Mouse (Mus musculus) forebrain, embryonic 11.5 days (tissue): ENCODE measurements at regions not wholly inside any gene's neighbourhood (a gene's known extent, or its start where the extent isn't known, plus 50 kb on each side); places are given as distances from the start of the nearest gene placed in this dataset.

ENCODE experiments used
- ATAC-seq: fragments of 200-750 bp; cut with Nextera tagmentation; replicated peaks from 2 replicates; pipeline ENCODE4 v1.8.0; 2017; ENCODE audit warnings: moderate TSS enrichment; ENCODE audit not compliant: low FRiP score
- DNase-seq: peaks from one replicate; pipeline ENCODE4 v3.0.0-alpha.2; 2017; ENCODE audit warnings: low spot score
- H3K27ac ChIP-seq: fragments of 300-500 bp; sonication (generic); 2 replicates; pipeline ENCODE4 v1.5.1; 2014; ENCODE audit warnings: low read depth, low read length
- H3K27me3 ChIP-seq: fragments of 300-500 bp; sonication (generic); 2 replicates; pipeline ENCODE4 v1.6.1; 2014; ENCODE audit warnings: mild to moderate bottlenecking, low read length, mixed read lengths; ENCODE audit not compliant: control insufficient read depth, insufficient read depth
- H3K36me3 ChIP-seq: fragments of 300-500 bp; sonication (generic); 2 replicates; pipeline ENCODE4 v1.6.1; 2014; ENCODE audit warnings: mild to moderate bottlenecking, low read length, moderate library complexity, mixed read lengths; ENCODE audit not compliant: control insufficient read depth, insufficient read depth
- H3K4me1 ChIP-seq: fragments of 300-500 bp; sonication (generic); replicated peaks from 2 replicates; pipeline ENCODE4 v1.6.1; 2014; ENCODE audit warnings: low read length, mixed read lengths; ENCODE audit not compliant: control insufficient read depth, insufficient read depth
- H3K4me2 ChIP-seq: fragments of 300-500 bp; sonication (generic); 2 replicates; pipeline ENCODE4 v1.6.1; 2014; ENCODE audit warnings: low read depth, mild to moderate bottlenecking, low read length, moderate library complexity, mixed read lengths; ENCODE audit not compliant: severe bottlenecking
- H3K4me3 ChIP-seq: fragments of 300-500 bp; sonication (generic); 2 replicates; pipeline ENCODE4 v1.5.1; 2014; ENCODE audit warnings: low read depth, low read length
- H3K9ac ChIP-seq: fragments of 300-500 bp; sonication (generic); 2 replicates; pipeline ENCODE4 v1.6.1; 2014; ENCODE audit warnings: low read length
- H3K9me3 ChIP-seq: fragments of 300-500 bp; sonication (generic); 2 replicates; pipeline ENCODE4 v1.6.1; 2016; ENCODE audit warnings: low read length, mixed read lengths; ENCODE audit not compliant: control insufficient read depth
- WGBS: fragments of 180-500 bp; shearing (Covaris S2); extraction: QIAGEN DNeasy Blood & Tissue Kit; methylation state at CpG from one replicate; pipeline ENCODE4 v1.1.7; 2014; 5-methylcytosine and 5-hydroxymethylcytosine counted together

DNA sequence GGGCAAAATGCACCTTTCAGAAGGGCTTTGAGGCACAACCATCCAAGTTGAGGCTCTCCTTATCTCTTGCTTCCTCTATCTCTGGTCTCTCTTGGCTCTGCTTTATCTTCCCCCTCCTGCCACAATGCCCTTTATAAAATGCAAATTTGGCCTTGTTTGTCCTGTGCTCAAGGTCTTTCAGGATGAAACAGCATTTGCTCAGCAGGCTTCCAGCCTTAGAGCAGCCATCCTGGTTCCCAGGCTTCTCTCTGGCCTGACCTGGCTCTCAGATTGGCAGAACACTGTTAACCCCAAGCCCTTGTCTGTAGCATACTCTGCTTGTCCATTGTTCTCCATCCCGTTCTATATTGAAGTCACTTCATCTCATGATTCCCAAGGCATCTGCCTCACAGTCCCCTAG lies 579.3 kb downstream of the Tmem182 start:
- H3K4me3 ChIP-seq = no peak overlapping the region
- no peaks in the 10 kb centered on the region for H3K36me3 ChIP-seq
- H3K4me2 ChIP-seq = no peak overlapping the region
- ATAC-seq = no peak
- H3K9ac ChIP-seq = no peak overlapping the region
- H3K27ac ChIP-seq = no peak overlapping the region
- no peaks in the 10 kb centered on the region for H3K27me3 ChIP-seq
- WGBS = 13% methylated on average over 1 of the region's 1 CpGs
- DNase-seq = no peak
- no peaks in the 10 kb centered on the region for H3K9me3 ChIP-seq
- peaks cover 2% of the 10 kb centered on the region; the same call in 1 of the 2 replicates for H3K4me1 ChIP-seq

DNA sequence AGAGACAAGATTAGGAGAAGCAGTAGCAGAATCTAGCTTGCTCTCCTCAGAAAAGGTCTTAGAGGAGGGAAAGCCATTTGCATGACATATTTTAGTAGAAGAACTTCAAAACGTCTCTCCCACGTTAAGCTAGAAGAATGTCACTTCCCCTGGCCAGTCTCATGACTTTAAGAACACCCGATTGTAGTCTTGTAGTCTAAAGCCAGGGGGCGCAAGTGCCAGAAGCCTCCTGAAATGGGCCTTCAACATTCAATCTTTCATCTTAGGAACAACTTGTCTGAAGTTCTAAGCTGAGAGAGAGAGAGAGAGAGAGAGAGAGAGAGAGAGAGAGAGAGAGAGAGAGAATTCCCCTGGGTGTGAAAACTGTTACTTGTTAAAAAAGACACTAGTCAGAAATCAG lies 581.0 kb downstream of the Tmem182 start:
- no peaks in the 10 kb centered on the region for H3K9me3 ChIP-seq
- H3K9ac ChIP-seq = no peak overlapping the region
- ATAC-seq (no peak), DNase-seq (no peak)
- no peak overlapping the region for H3K4me3 ChIP-seq
- H3K36me3 ChIP-seq = no peaks in the 10 kb centered on the region
- 52% methylated on average over 4 of the region's 4 CpGs for WGBS
- H3K27ac ChIP-seq = no peak overlapping the region
- H3K27me3 ChIP-seq = no peaks in the 10 kb centered on the region
- H3K4me2 ChIP-seq = no peak overlapping the region
- peaks cover 6% of the 10 kb centered on the region; the same call in 1 of the 2 replicates for H3K4me1 ChIP-seq

DNA sequence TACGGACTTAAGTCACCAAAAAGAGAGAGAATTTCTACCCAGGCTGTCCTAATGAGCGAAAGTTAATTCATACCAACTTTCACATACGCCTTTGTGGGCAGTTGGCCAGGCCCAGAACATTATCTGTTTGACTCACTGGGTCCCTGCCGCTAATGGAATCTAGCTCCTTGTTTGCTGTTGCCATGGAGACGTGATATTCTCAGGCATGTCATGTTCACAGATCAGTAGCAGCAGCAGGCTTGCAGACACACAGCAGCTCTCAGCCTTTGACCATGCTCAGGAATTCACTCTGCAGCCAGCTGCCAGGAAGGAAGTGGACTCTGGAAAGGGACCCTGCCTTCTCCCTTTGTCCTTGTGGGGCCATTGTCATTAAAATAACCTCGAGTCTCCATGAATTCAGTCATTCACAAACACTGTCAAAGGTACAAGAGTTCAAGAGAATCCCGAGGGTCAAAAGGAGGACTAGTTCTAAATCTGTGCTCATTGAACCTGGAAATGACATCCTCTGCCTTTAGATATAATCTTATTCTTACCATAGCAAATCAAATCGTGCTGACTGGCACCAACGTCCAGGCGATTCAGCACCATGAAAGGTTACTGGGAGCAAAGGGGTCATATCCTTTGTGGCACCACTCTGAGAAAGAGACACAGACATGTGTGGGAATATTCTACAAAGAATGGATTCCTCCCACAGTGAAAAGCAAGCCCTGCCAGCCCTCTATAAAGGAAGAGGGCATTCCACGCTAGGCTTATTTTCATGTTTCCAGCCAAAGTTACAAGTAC lies 584.9 kb downstream of the Tmem182 start:
- no peaks in the 10 kb centered on the region for H3K9me3 ChIP-seq
- H3K27me3 ChIP-seq = no peaks in the 10 kb centered on the region
- no peak overlapping the region for H3K9ac ChIP-seq
- DNase-seq (peak; percentile 80), ATAC-seq (peak; percentile 96)
- H3K4me2 ChIP-seq = 0 out of 2 replicates have a peak overlapping the region, but pooled peaks have one; percentile 20
- H3K36me3 ChIP-seq = no peaks in the 10 kb centered on the region
- WGBS = 3% methylated on average over 11 of the region's 11 CpGs
- peaks cover 3% of the 10 kb centered on the region; the same call in 1 of the 2 replicates for H3K4me1 ChIP-seq
- H3K4me3 ChIP-seq = no peak overlapping the region
- H3K27ac ChIP-seq = peak overlapping the region; percentile 54; the same call in 1 of the 2 replicates

DNA sequence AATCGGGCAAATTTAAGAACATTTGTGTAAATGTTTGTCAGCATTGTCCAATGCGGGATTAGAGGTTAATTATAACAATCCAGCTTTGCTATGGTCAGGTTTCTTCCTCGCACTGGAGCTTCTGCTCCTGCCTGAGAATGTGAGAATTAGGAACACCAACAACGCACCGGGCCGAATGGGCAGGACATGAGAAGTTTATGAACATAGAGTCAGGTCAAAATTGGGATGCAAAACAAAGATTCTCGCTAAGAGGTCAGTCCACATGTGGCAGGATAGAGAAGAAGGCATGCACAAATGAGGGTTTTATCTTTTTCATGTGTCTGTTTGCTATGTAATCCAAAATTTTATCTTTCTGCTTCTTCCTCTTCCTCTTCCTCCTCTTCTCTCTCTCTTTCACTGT lies 585.7 kb downstream of the Tmem182 start:
- Histone ChIP-seq H3K27ac (peak overlapping the region; percentile 54; the same call in 1 of the 2 replicates), H3K4me2 (no peak overlapping the region), H3K4me3 (no peak overlapping the region), H3K27me3 (no peaks in the 10 kb centered on the region), H3K4me1 (peaks cover 3% of the 10 kb centered on the region; the same call in 1 of the 2 replicates), H3K9ac (no peak overlapping the region), H3K9me3 (no peaks in the 10 kb centered on the region), H3K36me3 (no peaks in the 10 kb centered on the region)
- 57% methylated on average over 7 of the region's 7 CpGs for WGBS
- no peak for DNase-seq
- no peak for ATAC-seq

DNA sequence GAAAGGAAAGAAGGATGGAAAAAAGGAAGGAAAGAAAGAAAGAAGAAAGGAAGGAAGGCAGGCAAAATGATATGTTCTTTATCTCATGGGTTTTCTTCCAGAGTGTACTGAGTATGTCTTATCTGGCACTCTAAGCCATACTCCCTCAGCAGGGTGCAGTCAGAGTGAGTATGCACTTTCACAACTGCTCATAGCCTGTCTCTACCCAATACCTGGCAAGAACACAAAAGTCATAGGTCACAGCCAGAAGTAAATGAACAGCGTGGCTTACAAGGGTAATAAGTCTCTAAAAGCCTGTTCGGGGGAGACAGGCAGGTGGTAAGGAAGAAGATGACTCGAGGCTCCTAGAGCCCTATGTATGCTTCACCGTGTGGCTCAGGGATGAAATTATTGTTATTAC lies 587.9 kb downstream of the Tmem182 start:
- no peaks in the 10 kb centered on the region for H3K27me3 ChIP-seq
- no peak overlapping the region for H3K27ac ChIP-seq
- ATAC-seq (no peak), DNase-seq (no peak)
- no peak overlapping the region for H3K9ac ChIP-seq
- no peak overlapping the region for H3K4me2 ChIP-seq
- WGBS = 86% methylated on average over 4 of the region's 4 CpGs
- H3K4me1 ChIP-seq = peaks cover 3% of the 10 kb centered on the region; the same call in 1 of the 2 replicates
- no peaks in the 10 kb centered on the region for H3K36me3 ChIP-seq
- no peaks in the 10 kb centered on the region for H3K9me3 ChIP-seq
- no peak overlapping the region for H3K4me3 ChIP-seq

DNA sequence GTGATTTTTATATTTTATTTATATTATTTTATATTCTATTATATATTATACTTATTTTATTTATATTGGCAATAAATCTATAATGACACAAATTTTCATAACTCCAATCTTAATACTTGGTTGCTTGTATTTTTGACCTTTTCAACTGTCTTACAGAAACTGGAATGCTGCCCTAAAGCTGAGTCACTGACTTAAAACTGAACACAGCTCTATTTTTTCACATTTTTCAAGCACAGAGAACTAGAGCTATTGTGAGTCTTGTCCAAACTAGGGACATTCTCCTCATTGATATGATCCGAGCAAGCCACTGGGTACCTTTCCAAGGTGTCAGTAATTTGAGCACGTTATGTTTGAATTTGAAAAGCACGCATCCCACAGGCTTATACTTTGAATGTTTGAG lies 589.7 kb downstream of the Tmem182 start:
- H3K9ac ChIP-seq = no peak overlapping the region
- ATAC-seq (no peak), DNase-seq (no peak)
- no peak overlapping the region for H3K27ac ChIP-seq
- WGBS = 77% methylated on average over 3 of the region's 3 CpGs
- no peaks in the 10 kb centered on the region for H3K36me3 ChIP-seq
- peaks cover 3% of the 10 kb centered on the region; the same call in 1 of the 2 replicates for H3K4me1 ChIP-seq
- H3K9me3 ChIP-seq = no peaks in the 10 kb centered on the region
- H3K27me3 ChIP-seq = no peaks in the 10 kb centered on the region
- no peak overlapping the region for H3K4me3 ChIP-seq
- H3K4me2 ChIP-seq = no peak overlapping the region

DNA sequence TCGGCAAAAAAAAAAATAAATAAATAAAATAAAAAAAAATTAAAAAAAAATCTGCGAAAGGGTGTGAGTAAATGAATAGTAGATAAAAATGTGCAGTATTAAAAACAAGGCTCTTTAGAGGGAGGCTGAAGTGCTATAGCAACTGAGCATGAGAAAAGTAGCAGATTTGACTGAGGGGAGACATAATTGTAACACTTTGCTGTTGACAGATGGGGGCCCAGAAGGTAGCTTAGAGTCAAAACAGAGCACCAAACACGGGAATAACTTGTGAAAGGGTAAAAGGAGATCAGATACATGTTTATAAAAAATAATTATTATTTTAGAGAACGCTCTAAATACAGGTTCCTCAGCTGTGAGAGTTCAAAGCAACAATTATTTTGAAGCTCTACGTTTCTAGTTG lies 605.1 kb downstream of the Tmem182 start:
- Histone ChIP-seq H3K36me3 (no peaks in the 10 kb centered on the region), H3K4me1 (no peaks in the 10 kb centered on the region), H3K4me3 (no peak overlapping the region), H3K4me2 (no peak overlapping the region), H3K9ac (no peak overlapping the region), H3K27me3 (no peaks in the 10 kb centered on the region), H3K9me3 (no peaks in the 10 kb centered on the region), H3K27ac (no peak overlapping the region)
- ATAC-seq = no peak
- DNase-seq = no peak
- 87% methylated on average over 5 of the region's 5 CpGs for WGBS

DNA sequence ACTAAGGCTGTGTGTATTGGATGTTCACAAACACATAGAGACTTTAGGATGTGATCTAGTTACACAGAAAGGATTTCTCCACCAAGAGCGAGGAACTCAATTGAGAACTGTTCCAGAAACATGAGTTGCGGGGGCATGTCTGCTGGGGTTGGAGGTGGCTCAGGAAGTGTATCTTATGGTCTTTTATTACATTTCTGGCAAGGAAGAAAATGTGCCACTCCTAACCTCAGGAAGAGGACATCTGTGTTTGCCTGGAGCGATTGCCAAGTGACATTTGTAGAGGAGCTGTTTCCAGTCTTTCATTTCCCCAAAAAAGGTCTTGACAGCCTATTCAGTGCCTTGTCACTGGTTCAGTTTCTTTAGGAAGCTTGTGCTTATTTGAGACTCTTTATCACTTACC lies 606.2 kb downstream of the Tmem182 start:
- Histone ChIP-seq H3K4me1 (no peaks in the 10 kb centered on the region), H3K9me3 (no peaks in the 10 kb centered on the region), H3K4me3 (no peak overlapping the region), H3K27me3 (no peaks in the 10 kb centered on the region), H3K27ac (no peak overlapping the region), H3K36me3 (no peaks in the 10 kb centered on the region), H3K9ac (no peak overlapping the region), H3K4me2 (no peak overlapping the region)
- DNase-seq (no peak), ATAC-seq (no peak)
- WGBS = 92% methylated on average over 3 of the region's 3 CpGs

DNA sequence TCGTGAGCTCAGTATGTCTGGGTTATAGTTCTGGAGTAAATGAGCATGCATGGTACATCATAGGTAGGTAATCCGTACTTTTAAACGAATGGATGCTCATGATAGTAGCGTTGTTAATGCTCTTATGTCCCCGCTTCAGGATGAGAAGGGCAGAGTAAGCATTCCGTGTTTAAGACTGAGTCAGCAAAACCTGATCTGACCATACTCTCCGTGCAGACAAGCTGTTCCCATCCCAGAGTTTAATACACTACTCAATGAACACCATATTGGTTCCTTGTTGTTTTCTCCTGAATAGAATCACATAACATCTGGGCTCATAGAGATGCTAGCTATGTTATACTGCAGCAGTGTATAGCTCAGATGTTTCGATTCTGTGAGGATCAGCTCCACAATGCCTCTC lies 606.7 kb downstream of the Tmem182 start:
- Histone ChIP-seq H3K4me2 (no peak overlapping the region), H3K4me3 (no peak overlapping the region), H3K36me3 (no peaks in the 10 kb centered on the region), H3K9me3 (no peaks in the 10 kb centered on the region), H3K27me3 (no peaks in the 10 kb centered on the region), H3K4me1 (no peaks in the 10 kb centered on the region), H3K9ac (no peak overlapping the region), H3K27ac (no peak overlapping the region)
- WGBS = 89% methylated on average over 8 of the region's 8 CpGs
- no peak for ATAC-seq
- DNase-seq = no peak
